Mouse (Mus musculus): ENCODE measurements around the gene Ndufb6.

GRCm38 (mm10) chr4:40233062-40233664, 46.1 kb downstream of the Ndufb6 start:
- TF ChIP-seq TCF12 (IDR thresholded peaks at IDR 0.05; ENCODE audit: low read depth, low read length) (no peak), UBTF (IDR thresholded peaks at IDR 0.05; ENCODE audit: low read depth, low read length) (no peak)

Data from CH12.LX (cell line).